Mouse (Mus musculus) forebrain, embryonic 11.5 days (tissue): Measurements from ENCODE around the gene Slc11a1. TPM values are rescaled to one million over a fixed set of nuclear protein-coding genes. Genes with fewer than 3 reads are reported as not detected.
A peak's percentile ranks its signal among the peaks of the same experiment; 100 is the strongest.

Source experiments
- ATAC-seq: fragments of 200-750 bp; cut with Nextera tagmentation; replicated peaks from 2 replicates; pipeline ENCODE4 v1.8.0; 2017; ENCODE audit warnings: moderate TSS enrichment; ENCODE audit not compliant: low FRiP score
- DNase-seq: peaks from one replicate; pipeline ENCODE4 v3.0.0-alpha.2; 2017; ENCODE audit warnings: low spot score
- H3K27ac ChIP-seq: fragments of 300-500 bp; sonication (generic); 2 replicates; pipeline ENCODE4 v1.5.1; 2014; ENCODE audit warnings: low read depth, low read length
- H3K27me3 ChIP-seq: fragments of 300-500 bp; sonication (generic); 2 replicates; pipeline ENCODE4 v1.6.1; 2014; ENCODE audit warnings: mild to moderate bottlenecking, low read length, mixed read lengths; ENCODE audit not compliant: control insufficient read depth, insufficient read depth
- H3K36me3 ChIP-seq: fragments of 300-500 bp; sonication (generic); 2 replicates; pipeline ENCODE4 v1.6.1; 2014; ENCODE audit warnings: mild to moderate bottlenecking, low read length, moderate library complexity, mixed read lengths; ENCODE audit not compliant: control insufficient read depth, insufficient read depth
- H3K4me1 ChIP-seq: fragments of 300-500 bp; sonication (generic); replicated peaks from 2 replicates; pipeline ENCODE4 v1.6.1; 2014; ENCODE audit warnings: low read length, mixed read lengths; ENCODE audit not compliant: control insufficient read depth, insufficient read depth
- H3K4me2 ChIP-seq: fragments of 300-500 bp; sonication (generic); 2 replicates; pipeline ENCODE4 v1.6.1; 2014; ENCODE audit warnings: low read depth, mild to moderate bottlenecking, low read length, moderate library complexity, mixed read lengths; ENCODE audit not compliant: severe bottlenecking
- H3K4me3 ChIP-seq: fragments of 300-500 bp; sonication (generic); 2 replicates; pipeline ENCODE4 v1.5.1; 2014; ENCODE audit warnings: low read depth, low read length
- H3K9ac ChIP-seq: fragments of 300-500 bp; sonication (generic); 2 replicates; pipeline ENCODE4 v1.6.1; 2014; ENCODE audit warnings: low read length
- H3K9me3 ChIP-seq: fragments of 300-500 bp; sonication (generic); 2 replicates; pipeline ENCODE4 v1.6.1; 2016; ENCODE audit warnings: low read length, mixed read lengths; ENCODE audit not compliant: control insufficient read depth
- WGBS: fragments of 180-500 bp; shearing (Covaris S2); extraction: QIAGEN DNeasy Blood & Tissue Kit; methylation state at CpG from one replicate; pipeline ENCODE4 v1.1.7; 2014; 5-methylcytosine and 5-hydroxymethylcytosine counted together
- polyA plus RNA-seq: library from polyadenylated mRNA; unstranded; fragments of >200 nt; fragmentation: Nextera tagmentation; extraction: Ambion mirVana; gene quantifications from 2 replicates; pipeline ENCODE4 v1.2.1, GENCODE M21; 2014

Slc11a1 gene
- polyA plus RNA-seq, 1 experiment from 2014 or later = 1.9 TPM

GRCm38 (mm10) chr1:74343161-74343560 is 31.8 kb upstream of the Slc11a1 start:
- no peak overlapping the region for H3K4me3 ChIP-seq
- no peaks in the 10 kb centered on the region for H3K9me3 ChIP-seq
- H3K27me3 ChIP-seq = no peaks in the 10 kb centered on the region
- ATAC-seq (no peak), DNase-seq (no peak)
- H3K36me3 ChIP-seq = no peaks in the 10 kb centered on the region
- H3K4me1 ChIP-seq = no peaks in the 10 kb centered on the region
- no peak overlapping the region for H3K4me2 ChIP-seq
- H3K9ac ChIP-seq = no peak overlapping the region
- no peak overlapping the region for H3K27ac ChIP-seq
- 60% methylated on average over 5 of the region's 5 CpGs for WGBS

- no peak overlapping the region for H3K4me2 ChIP-seq
- no peak overlapping the region for H3K9ac ChIP-seq
- no peak overlapping the region for H3K27ac ChIP-seq
- no peaks in the 10 kb centered on the region; the same call in 1 of the 2 replicates for H3K36me3 ChIP-seq
- WGBS = 81% methylated on average over 11 of the region's 11 CpGs
- H3K4me3 ChIP-seq = no peak overlapping the region
- H3K27me3 ChIP-seq = no peaks in the 10 kb centered on the region
- H3K9me3 ChIP-seq = no peaks in the 10 kb centered on the region
- H3K4me1 ChIP-seq = no peaks in the 10 kb centered on the region
- ATAC-seq = no peak
- no peak for DNase-seq
Observed at GRCm38 (mm10) chr1:74344163-74344916, 30.7 kb upstream of the Slc11a1 start.

- no peak overlapping the region for H3K4me2 ChIP-seq
- H3K36me3 ChIP-seq = no peaks in the 10 kb centered on the region; the same call in 1 of the 2 replicates
- no peak overlapping the region for H3K9ac ChIP-seq
- no peaks in the 10 kb centered on the region for H3K4me1 ChIP-seq
- H3K4me3 ChIP-seq = no peak overlapping the region
- WGBS = 91% methylated on average over 13 of the region's 13 CpGs
- no peaks in the 10 kb centered on the region for H3K9me3 ChIP-seq
- no peak for ATAC-seq
- H3K27me3 ChIP-seq = no peaks in the 10 kb centered on the region
- H3K27ac ChIP-seq = no peak overlapping the region
- no peak for DNase-seq
Observed at GRCm38 (mm10) chr1:74351185-74351769, 23.7 kb upstream of the Slc11a1 start.

- no peaks in the 10 kb centered on the region for H3K4me1 ChIP-seq
- 77% methylated on average over 5 of the region's 5 CpGs for WGBS
- no peak for ATAC-seq
- no peaks in the 10 kb centered on the region; the same call in 1 of the 2 replicates for H3K36me3 ChIP-seq
- no peak overlapping the region for H3K4me3 ChIP-seq
- H3K27me3 ChIP-seq = no peaks in the 10 kb centered on the region
- H3K9ac ChIP-seq = no peak overlapping the region
- H3K27ac ChIP-seq = no peak overlapping the region
- H3K9me3 ChIP-seq = no peaks in the 10 kb centered on the region
- DNase-seq = no peak
- H3K4me2 ChIP-seq = no peak overlapping the region
Observed at GRCm38 (mm10) chr1:74352532-74353096, 22.4 kb upstream of the Slc11a1 start.

- 90% methylated on average over 9 of the region's 9 CpGs for WGBS
Observed at GRCm38 (mm10) chr1:74353453-74354229, 21.4 kb upstream of the Slc11a1 start.

GRCm38 (mm10) chr1:74357531-74357930 is 17.5 kb upstream of the Slc11a1 start:
- Histone ChIP-seq H3K4me2 (no peak overlapping the region), H3K9ac (no peak overlapping the region), H3K4me1 (no peaks in the 10 kb centered on the region), H3K9me3 (no peaks in the 10 kb centered on the region), H3K4me3 (no peak overlapping the region), H3K36me3 (no peaks in the 10 kb centered on the region), H3K27me3 (no peaks in the 10 kb centered on the region), H3K27ac (no peak overlapping the region)
- no peak for DNase-seq
- no peak for ATAC-seq

More at GRCm38 (mm10) chr1:74353453-74354229, 21.4 kb upstream of the Slc11a1 start:
- DNase-seq = no peak
- ATAC-seq = no peak
- no peaks in the 10 kb centered on the region for H3K4me1 ChIP-seq
- no peaks in the 10 kb centered on the region for H3K9me3 ChIP-seq
- no peaks in the 10 kb centered on the region for H3K27me3 ChIP-seq
- H3K36me3 ChIP-seq = no peaks in the 10 kb centered on the region; the same call in 1 of the 2 replicates
- no peak overlapping the region for H3K4me3 ChIP-seq
- H3K9ac ChIP-seq = no peak overlapping the region
- no peak overlapping the region for H3K4me2 ChIP-seq
- H3K27ac ChIP-seq = no peak overlapping the region

- H3K9me3 ChIP-seq = no peaks in the 10 kb centered on the region
- no peak overlapping the region for H3K4me3 ChIP-seq
- DNase-seq (no peak), ATAC-seq (no peak)
- H3K9ac ChIP-seq = no peak overlapping the region
- H3K27me3 ChIP-seq = no peaks in the 10 kb centered on the region
- WGBS = 85% methylated on average over 5 of the region's 5 CpGs
- H3K4me1 ChIP-seq = no peaks in the 10 kb centered on the region
- no peaks in the 10 kb centered on the region for H3K36me3 ChIP-seq
- H3K27ac ChIP-seq = no peak overlapping the region
- H3K4me2 ChIP-seq = no peak overlapping the region
Observed at GRCm38 (mm10) chr1:74359952-74360517, 15.0 kb upstream of the Slc11a1 start.

- H3K27ac ChIP-seq = no peak within 1 kb of the TSS
- H3K4me2 ChIP-seq = no peak within 1 kb of the TSS
- H3K9ac ChIP-seq = no peak within 1 kb of the TSS
- 10% methylated on average over 2 of the region's 2 CpGs for WGBS
- peak; percentile 76 for ATAC-seq
- no peaks in the 10 kb centered on the region for H3K4me1 ChIP-seq
- H3K4me3 ChIP-seq = no peak within 1 kb of the TSS
- H3K36me3 ChIP-seq = no peaks in the 10 kb centered on the region
- H3K9me3 ChIP-seq = no peaks in the 10 kb centered on the region
- no peaks in the 10 kb centered on the region for H3K27me3 ChIP-seq
- DNase-seq = peak; percentile 74
Observed at GRCm38 (mm10) chr1:74361812-74362211, 13.2 kb upstream of the Slc11a1 start, which contains the start of gene Catip. TSS of gene Catip (plus strand) at chr1:74362108.
